Mouse (Mus musculus): ENCODE results near the gene Smyd3. TPM values are rescaled to one million over a fixed set of nuclear protein-coding genes. Genes with fewer than 3 reads are reported as not detected.

Smyd3 gene
- polyA plus RNA-seq, 1 experiment from 2014 or later: 5.7 TPM

DNA sequence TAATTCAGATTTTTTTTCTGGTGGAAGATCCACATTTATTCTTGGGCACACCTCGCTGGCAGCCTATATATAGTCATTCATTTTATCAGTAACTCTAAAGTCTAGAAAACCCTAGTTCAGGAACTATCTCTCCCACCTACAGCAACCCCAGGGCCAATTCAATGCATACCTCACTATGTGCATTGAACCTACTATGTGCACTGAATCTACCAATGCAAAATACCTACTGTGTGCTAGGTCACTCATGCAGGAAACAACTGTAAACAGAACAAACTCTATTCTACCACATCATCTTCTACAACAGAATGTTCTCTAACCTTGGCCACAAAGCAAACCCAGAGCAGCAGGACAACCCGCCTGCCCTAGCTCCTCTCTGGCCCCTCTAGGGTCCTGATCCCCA is 484.9 kb downstream of the Smyd3 start:
- Histone ChIP-seq H3K9me3 (replicated peaks) (no peaks in the 10 kb centered on the region), H3K4me1 (replicated peaks) (no peaks in the 10 kb centered on the region), H3K9ac (no peak overlapping the region), H3K4me2 (no peak overlapping the region), H3K4me3 (replicated peaks) (no peak overlapping the region), H3K36me3 (replicated peaks) (no peaks in the 10 kb centered on the region), H3K27ac (replicated peaks) (no peak overlapping the region), H3K27me3 (no peaks in the 10 kb centered on the region)
- WGBS (ENCODE audit: insufficient replicate concordance): 78% methylated on average over 2 of the region's 2 CpGs
- no peak for ATAC-seq (ENCODE audit: insufficient read depth)

DNA sequence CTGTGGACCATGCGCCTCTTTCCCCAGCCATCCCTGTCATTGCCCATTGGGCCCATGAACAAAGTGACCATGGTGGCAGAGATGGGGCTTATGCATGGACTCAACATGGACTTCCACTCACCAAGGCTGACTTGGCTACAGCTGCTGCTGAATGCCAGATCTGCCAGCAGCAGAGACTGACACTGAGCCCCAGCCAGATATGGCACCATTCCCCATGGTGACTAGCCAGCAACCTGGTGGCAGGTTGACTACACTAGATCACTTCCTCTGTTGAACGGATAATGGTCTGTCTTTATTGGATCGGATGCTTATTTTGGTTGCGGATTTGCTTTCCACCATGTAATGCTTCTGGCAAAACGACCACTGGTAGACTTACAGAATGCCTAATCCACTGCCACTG is 486.3 kb downstream of the Smyd3 start:
- H3K4me2 ChIP-seq: no peak overlapping the region
- H3K27ac ChIP-seq (replicated peaks): no peak overlapping the region
- H3K9me3 ChIP-seq (replicated peaks): no peaks in the 10 kb centered on the region
- no peaks in the 10 kb centered on the region for H3K36me3 ChIP-seq (replicated peaks)
- 71% methylated on average over 5 of the region's 5 CpGs for WGBS (ENCODE audit: insufficient replicate concordance)
- ATAC-seq (ENCODE audit: insufficient read depth): no peak
- no peak overlapping the region for H3K4me3 ChIP-seq (replicated peaks)
- no peak overlapping the region for H3K9ac ChIP-seq
- no peaks in the 10 kb centered on the region for H3K27me3 ChIP-seq
- no peaks in the 10 kb centered on the region for H3K4me1 ChIP-seq (replicated peaks)

DNA sequence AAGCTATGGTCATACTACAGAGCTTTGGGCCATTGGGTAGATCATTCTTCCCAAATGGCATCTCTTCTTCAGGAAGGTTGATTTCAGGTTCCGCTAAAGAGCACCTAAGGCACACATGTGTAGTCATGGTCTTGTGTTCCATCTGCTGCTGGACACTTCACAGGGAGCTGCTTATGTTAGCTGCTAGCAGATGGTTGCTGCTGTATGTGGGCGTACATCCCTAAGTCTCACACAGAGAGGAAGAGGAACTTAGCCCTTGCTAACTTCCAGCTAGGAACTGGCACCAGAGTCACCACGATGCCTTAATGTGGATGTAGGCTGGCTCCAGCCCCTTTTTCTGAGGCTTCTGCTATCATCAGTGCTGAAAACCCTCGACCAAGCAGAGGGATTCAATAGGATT is 491.2 kb downstream of the Smyd3 start:
- Histone ChIP-seq H3K4me2 (no peak overlapping the region), H3K4me1 (replicated peaks) (no peaks in the 10 kb centered on the region), H3K9ac (no peak overlapping the region), H3K27ac (replicated peaks) (no peak overlapping the region), H3K9me3 (replicated peaks) (no peaks in the 10 kb centered on the region), H3K36me3 (replicated peaks) (no peaks in the 10 kb centered on the region), H3K4me3 (replicated peaks) (no peak overlapping the region), H3K27me3 (no peaks in the 10 kb centered on the region)
- ATAC-seq (ENCODE audit: insufficient read depth): no peak
- 58% methylated on average over 4 of the region's 4 CpGs for WGBS (ENCODE audit: insufficient replicate concordance)

DNA sequence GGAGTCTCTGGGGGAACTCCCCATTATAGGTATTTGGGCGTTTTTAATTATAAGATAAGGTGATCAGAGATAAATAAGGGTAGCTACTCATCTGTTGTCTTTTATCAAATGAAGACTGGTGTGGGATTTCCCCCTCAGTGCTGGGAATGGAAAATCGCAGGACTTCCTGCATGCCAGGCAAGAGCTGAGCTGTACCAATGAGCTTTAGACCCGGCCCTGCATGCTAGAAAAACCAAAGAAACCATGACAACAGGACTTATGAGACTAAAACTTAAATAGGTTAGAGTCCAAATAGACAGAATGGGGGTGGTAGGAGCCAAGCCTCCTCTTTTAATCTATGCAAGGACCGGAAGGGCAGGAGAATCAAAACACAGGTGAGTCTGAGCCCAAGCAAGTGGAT is 492.7 kb downstream of the Smyd3 start:
- no peak for ATAC-seq (ENCODE audit: insufficient read depth)
- H3K4me2 ChIP-seq: no peak overlapping the region
- no peaks in the 10 kb centered on the region for H3K27me3 ChIP-seq
- no peak overlapping the region for H3K4me3 ChIP-seq (replicated peaks)
- H3K9ac ChIP-seq: no peak overlapping the region
- WGBS (ENCODE audit: insufficient replicate concordance): 59% methylated on average over 4 of the region's 4 CpGs
- H3K27ac ChIP-seq (replicated peaks): no peak overlapping the region
- H3K36me3 ChIP-seq (replicated peaks): no peaks in the 10 kb centered on the region
- H3K4me1 ChIP-seq (replicated peaks): no peaks in the 10 kb centered on the region
- no peaks in the 10 kb centered on the region for H3K9me3 ChIP-seq (replicated peaks)

DNA sequence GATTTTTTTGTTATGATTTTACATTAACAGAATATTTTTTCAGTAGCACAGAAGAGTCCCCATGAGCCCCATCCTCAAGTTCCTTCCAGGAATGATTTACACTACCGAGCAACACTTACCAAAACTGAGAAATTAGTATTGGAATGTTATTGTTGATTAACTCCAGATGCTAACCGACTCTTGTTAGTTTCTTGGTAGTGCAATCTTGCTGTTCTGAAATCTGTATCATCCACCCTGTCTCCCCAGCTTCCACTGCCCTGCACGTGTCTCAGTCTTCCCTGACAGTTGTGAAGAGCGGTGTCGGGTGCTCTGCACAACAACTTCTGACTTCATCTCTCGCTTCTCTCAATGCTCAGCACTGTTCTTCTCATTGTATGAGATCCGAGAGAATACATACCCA is 494.4 kb downstream of the Smyd3 start:
- Histone ChIP-seq H3K36me3 (replicated peaks) (no peaks in the 10 kb centered on the region), H3K4me1 (replicated peaks) (no peaks in the 10 kb centered on the region), H3K27ac (replicated peaks) (no peak overlapping the region), H3K4me2 (no peak overlapping the region), H3K9ac (no peak overlapping the region), H3K4me3 (replicated peaks) (no peak overlapping the region), H3K9me3 (replicated peaks) (no peaks in the 10 kb centered on the region), H3K27me3 (no peaks in the 10 kb centered on the region)
- WGBS (ENCODE audit: insufficient replicate concordance): 74% methylated on average over 7 of the region's 7 CpGs
- no peak for ATAC-seq (ENCODE audit: insufficient read depth)

DNA sequence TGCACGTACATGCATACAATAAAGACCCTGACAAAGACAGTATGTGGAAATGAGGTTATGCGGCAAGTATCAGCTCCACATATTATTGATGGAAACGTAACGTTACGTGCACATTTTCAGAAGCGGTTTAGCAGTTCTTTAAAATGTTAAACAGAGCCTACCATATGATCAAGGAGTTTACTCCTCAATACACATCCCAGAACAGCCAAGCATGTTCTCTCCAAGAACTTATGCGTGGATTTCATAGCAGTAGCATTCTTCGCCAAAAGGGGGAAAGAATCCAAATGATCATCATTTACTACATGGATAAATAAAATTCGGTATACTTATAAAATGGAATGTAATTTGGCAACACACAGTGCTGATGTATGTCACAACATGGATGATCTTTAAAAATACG is 500.4 kb downstream of the Smyd3 start:
- ATAC-seq (ENCODE audit: insufficient read depth): no peak
- no peaks in the 10 kb centered on the region for H3K9me3 ChIP-seq (replicated peaks)

DNA sequence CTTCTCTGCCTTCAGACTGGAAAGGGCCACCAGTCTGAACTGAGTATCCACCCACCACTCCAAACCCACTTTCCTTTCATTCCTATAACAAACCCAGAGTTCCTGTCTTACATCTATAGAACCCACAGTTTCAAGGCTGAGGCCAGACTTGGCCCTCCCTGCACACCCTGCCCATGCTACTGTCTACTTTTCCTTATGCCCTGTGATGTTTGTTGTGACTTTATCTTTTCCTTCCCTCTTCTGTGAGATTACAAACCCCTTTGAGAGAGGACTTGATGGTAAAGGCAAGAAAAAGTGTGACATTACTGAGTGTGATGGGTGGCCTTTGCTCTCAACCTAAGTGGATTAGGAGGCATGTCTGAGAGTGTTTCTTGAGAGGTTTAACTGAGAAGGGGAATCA is 504.8 kb downstream of the Smyd3 start:
- no peak for ATAC-seq (ENCODE audit: insufficient read depth)
- Histone ChIP-seq H3K36me3 (replicated peaks) (no peaks in the 10 kb centered on the region), H3K9me3 (replicated peaks) (no peaks in the 10 kb centered on the region), H3K4me1 (replicated peaks) (no peaks in the 10 kb centered on the region), H3K27me3 (no peaks in the 10 kb centered on the region), H3K27ac (replicated peaks) (no peak overlapping the region), H3K4me3 (replicated peaks) (no peak overlapping the region), H3K9ac (no peak overlapping the region), H3K4me2 (no peak overlapping the region)

More for the DNA sequence above, 500.4 kb downstream of the Smyd3 start:
- no peak overlapping the region for H3K9ac ChIP-seq
- no peak overlapping the region for H3K4me3 ChIP-seq (replicated peaks)
- no peaks in the 10 kb centered on the region for H3K36me3 ChIP-seq (replicated peaks)
- H3K27ac ChIP-seq (replicated peaks): no peak overlapping the region
- H3K4me1 ChIP-seq (replicated peaks): no peaks in the 10 kb centered on the region
- no peaks in the 10 kb centered on the region for H3K27me3 ChIP-seq
- no peak overlapping the region for H3K4me2 ChIP-seq
- WGBS (ENCODE audit: insufficient replicate concordance): 82% methylated on average over 10 of the region's 10 CpGs

DNA sequence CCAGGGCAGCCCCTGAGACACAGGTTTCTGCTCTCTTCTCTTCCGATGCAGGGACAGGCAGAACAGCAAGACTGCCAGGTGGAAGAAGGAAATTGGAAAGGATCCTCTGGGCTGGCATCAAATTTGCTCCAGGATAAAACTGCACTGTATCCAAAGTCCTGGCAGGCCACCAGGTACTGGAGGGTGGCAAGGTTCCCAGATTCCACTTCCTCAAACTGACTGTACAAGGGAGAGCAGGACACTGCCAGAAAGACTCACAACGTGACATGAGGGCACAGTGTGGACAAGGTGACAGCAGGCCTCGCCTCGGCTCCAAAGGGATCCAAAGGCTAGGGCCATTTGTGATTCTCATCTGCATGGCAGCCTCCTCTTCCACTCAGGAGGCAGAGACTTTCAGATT is 505.6 kb downstream of the Smyd3 start:
- Histone ChIP-seq H3K9ac (no peak overlapping the region), H3K9me3 (replicated peaks) (no peaks in the 10 kb centered on the region), H3K4me1 (replicated peaks) (no peaks in the 10 kb centered on the region), H3K4me2 (no peak overlapping the region), H3K27me3 (no peaks in the 10 kb centered on the region), H3K4me3 (replicated peaks) (no peak overlapping the region), H3K36me3 (replicated peaks) (no peaks in the 10 kb centered on the region), H3K27ac (replicated peaks) (no peak overlapping the region)
- WGBS (ENCODE audit: insufficient replicate concordance): 71% methylated on average over 4 of the region's 4 CpGs
- no peak for ATAC-seq (ENCODE audit: insufficient read depth)

DNA sequence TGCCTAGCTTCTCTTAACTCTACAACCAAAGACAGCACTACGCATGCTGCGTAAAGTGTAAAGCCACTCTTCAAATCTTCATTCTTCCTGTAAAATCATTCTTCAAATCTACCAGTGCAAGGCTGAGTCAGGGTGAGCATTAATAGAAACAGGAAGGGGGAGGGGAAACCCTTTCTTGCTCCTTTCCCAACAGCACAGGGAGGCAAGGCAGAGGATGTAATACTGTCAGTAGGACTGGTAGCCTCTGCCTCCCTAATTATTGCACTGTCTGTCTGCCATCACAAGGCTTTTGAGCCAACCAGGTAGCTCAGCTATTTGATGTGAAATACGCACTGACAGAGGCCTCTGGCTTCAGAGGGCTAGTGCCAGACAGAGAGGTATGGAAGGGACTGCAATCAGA is 507.1 kb downstream of the Smyd3 start:
- WGBS (ENCODE audit: insufficient replicate concordance): 64% methylated on average over 3 of the region's 3 CpGs
- ATAC-seq (ENCODE audit: insufficient read depth): no peak

DNA sequence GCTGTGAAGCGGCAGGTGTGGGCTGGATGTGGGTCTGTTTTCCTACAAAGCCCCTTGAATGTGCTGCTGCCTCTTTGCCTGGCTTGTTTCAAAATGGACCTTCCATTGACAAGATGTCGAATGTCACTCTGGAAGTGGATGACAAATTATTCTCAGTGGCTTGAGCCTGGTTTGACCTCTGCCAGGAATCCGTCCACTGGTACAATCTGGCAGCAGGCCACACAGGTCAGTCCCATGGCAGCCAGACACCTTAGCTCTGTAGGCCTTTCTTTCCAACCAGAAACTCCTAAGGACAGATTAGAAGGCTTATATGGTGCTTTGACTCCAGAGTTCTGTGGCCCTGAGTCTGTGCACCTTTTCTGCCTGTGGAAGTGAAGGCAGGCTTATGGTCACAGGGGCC is 507.9 kb downstream of the Smyd3 start:
- H3K36me3 ChIP-seq (replicated peaks): no peaks in the 10 kb centered on the region
- no peak overlapping the region for H3K4me3 ChIP-seq (replicated peaks)
- no peak overlapping the region for H3K4me2 ChIP-seq
- H3K4me1 ChIP-seq (replicated peaks): no peaks in the 10 kb centered on the region
- no peak for ATAC-seq (ENCODE audit: insufficient read depth)
- no peaks in the 10 kb centered on the region for H3K9me3 ChIP-seq (replicated peaks)
- H3K9ac ChIP-seq: no peak overlapping the region
- no peak overlapping the region for H3K27ac ChIP-seq (replicated peaks)
- WGBS (ENCODE audit: insufficient replicate concordance): 75% methylated on average over 3 of the region's 3 CpGs
- no peaks in the 10 kb centered on the region for H3K27me3 ChIP-seq

More for the DNA sequence above, 507.1 kb downstream of the Smyd3 start:
- no peaks in the 10 kb centered on the region for H3K4me1 ChIP-seq (replicated peaks)
- H3K9ac ChIP-seq: no peak overlapping the region
- H3K36me3 ChIP-seq (replicated peaks): no peaks in the 10 kb centered on the region
- H3K27ac ChIP-seq (replicated peaks): no peak overlapping the region
- no peak overlapping the region for H3K4me3 ChIP-seq (replicated peaks)
- H3K27me3 ChIP-seq: no peaks in the 10 kb centered on the region
- H3K4me2 ChIP-seq: no peak overlapping the region
- no peaks in the 10 kb centered on the region for H3K9me3 ChIP-seq (replicated peaks)

DNA sequence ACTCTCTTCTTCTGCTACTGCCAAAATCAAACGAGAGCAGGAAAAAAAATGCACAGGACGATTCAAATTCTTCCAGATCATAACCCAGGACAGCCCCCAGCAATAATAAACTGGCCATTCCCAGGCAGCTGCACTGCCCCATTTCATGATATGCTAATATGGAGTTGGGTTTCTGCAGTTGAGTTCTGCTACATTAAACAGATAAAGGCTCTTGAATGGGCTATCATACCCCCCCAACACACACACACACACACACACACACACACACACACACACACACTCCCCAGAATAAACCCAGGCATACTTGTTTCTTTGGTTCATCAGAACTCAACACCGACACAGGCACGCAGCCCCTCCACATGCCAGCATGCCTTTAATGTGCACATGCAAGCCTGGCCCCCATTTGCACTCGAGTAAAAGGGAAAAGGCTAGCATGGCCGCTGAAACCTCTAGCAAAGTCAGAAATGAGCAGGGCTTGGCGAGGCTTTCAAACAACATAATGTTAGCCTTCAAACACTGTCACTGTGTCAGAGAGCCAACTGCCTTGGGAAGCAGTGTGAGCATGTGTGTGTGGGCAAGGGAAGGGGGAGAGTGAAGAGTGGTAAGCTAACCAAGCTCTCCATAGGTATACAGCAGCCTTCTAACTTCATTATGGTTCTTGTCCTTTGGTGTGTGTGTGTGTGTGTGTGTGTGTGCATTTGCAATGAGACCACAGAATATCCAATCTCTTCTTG is 513.5 kb downstream of the Smyd3 start:
- Histone ChIP-seq H3K9ac (no peak overlapping the region), H3K4me1 (replicated peaks) (no peaks in the 10 kb centered on the region), H3K27ac (replicated peaks) (no peak overlapping the region), H3K27me3 (no peaks in the 10 kb centered on the region), H3K36me3 (replicated peaks) (no peaks in the 10 kb centered on the region), H3K4me2 (no peak overlapping the region), H3K4me3 (replicated peaks) (no peak overlapping the region), H3K9me3 (replicated peaks) (no peaks in the 10 kb centered on the region)
- ATAC-seq (ENCODE audit: insufficient read depth): no peak
- WGBS (ENCODE audit: insufficient replicate concordance): 67% methylated on average over 7 of the region's 7 CpGs

DNA sequence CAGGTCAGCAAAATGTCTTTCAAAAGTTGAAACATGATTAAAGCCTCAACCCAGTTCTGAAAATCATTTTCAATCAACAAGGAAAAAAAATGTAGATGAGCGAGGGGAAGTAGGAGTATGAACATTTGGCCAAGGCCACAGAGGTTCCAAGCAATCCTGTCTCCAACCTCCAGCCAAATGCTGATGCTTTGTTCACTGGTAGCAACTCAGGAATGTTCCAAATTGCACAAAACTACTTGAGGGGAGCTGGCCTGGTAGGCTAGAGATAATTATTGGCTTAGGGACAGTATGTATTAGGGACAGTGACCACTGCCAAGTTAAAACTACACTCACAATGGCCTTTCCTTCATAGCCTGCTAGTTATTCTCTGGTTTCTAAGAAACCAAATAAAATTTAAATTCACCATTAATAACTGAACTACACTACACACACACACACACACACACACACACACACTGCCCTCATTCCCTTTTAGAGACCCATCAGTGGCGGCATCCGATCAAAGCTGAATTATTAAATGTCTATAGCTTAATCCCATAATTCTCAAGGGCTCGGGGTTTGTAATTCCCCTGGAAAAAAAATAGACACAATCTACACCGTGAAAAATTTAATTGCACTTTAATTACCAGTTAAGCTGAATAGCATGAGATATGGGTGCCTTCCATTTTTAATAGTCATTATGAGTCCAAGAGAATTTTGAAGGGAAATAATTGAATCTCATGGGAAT is 514.3 kb downstream of the Smyd3 start:
- no peak overlapping the region for H3K9ac ChIP-seq
- no peak for ATAC-seq (ENCODE audit: insufficient read depth)
- no peaks in the 10 kb centered on the region for H3K4me1 ChIP-seq (replicated peaks)
- H3K27ac ChIP-seq (replicated peaks): no peak overlapping the region
- WGBS (ENCODE audit: insufficient replicate concordance): 66% methylated on average over 5 of the region's 5 CpGs
- no peak overlapping the region for H3K4me3 ChIP-seq (replicated peaks)
- no peaks in the 10 kb centered on the region for H3K36me3 ChIP-seq (replicated peaks)
- no peak overlapping the region for H3K4me2 ChIP-seq
- no peaks in the 10 kb centered on the region for H3K9me3 ChIP-seq (replicated peaks)
- H3K27me3 ChIP-seq: no peaks in the 10 kb centered on the region
